21 mouse cellular contexts compared by ENCODE assay signal in the genomic region with DNA sequence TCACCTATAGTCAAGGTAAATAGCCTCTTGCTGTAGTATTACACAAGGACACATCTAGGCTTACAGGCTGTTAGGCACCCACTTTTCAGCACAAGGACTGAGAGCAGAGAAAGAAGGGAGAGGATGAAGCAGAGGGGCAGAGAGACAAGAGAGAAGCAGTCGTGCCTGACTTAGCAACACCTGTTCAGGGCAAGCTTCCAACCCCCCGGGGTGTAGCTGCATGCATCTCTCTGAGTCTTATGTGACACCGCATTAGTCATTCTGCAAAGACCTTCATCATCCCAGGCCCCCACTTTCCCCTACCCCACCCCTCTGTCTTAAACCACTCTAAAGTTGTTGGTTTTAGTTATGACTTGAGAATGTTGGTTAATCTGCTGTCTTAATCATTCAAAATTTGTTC.
DNase-seq lines count a peak whose midpoint lies in the region; ATAC-seq and TF ChIP-seq lines count a peak whose summit lies in the region.
"Had no signal": no experiment of that assay in that cellular context is flagged by ENCODE, and none has a peak within 500 bp of the region (broad histone marks: within the 10 kb centered on the region; RNA-seq: fewer than 3 reads in every experiment).

No protein-coding gene starts in this region.

- H3K4me3 ChIP-seq in embryonic facial prominence, embryonic 14.5 days (ENCODE audit: low read depth, low read length) = no peak overlapping the region
- no peak overlapping the region for H3K4me3 ChIP-seq in embryonic facial prominence, embryonic 10.5 days
- no peak overlapping the region for H3K4me3 ChIP-seq in midbrain, embryonic 10.5 days
- H3K4me3 ChIP-seq in midbrain, embryonic 14.5 days (replicated peaks; ENCODE audit: low read depth, low read length) = no peak overlapping the region
- no peak overlapping the region for H3K4me3 ChIP-seq in CH12.LX (replicated peaks in 1 of 3; ENCODE audit: low read depth in 2 of 3, low read length in 2 of 3, poor library complexity in 1 of 3)
- H3K4me3 ChIP-seq in kidney, embryonic 14.5 days (ENCODE audit: low read length) = no peak overlapping the region
- H3K4me3 ChIP-seq: embryonic facial prominence, embryonic 15.5 days; forebrain, embryonic 15.5 days; heart, embryonic 12.5 days; heart, embryonic 15.5 days; hindbrain, embryonic 15.5 days had no signal

- no peak for TF ChIP-seq EP300 in CH12.LX (IDR thresholded peaks at IDR 0.05; ENCODE audit: low read length)

- H3K36me3 ChIP-seq in embryonic facial prominence, embryonic 14.5 days (ENCODE audit: control insufficient read depth, insufficient read depth, low read length) = no peaks in the 10 kb centered on the region
- no peaks in the 10 kb centered on the region for H3K36me3 ChIP-seq in embryonic facial prominence, embryonic 10.5 days (replicated peaks)
- no peaks in the 10 kb centered on the region for H3K36me3 ChIP-seq in midbrain, embryonic 10.5 days
- no peaks in the 10 kb centered on the region for H3K36me3 ChIP-seq in midbrain, embryonic 14.5 days (ENCODE audit: control insufficient read depth, insufficient read depth, low read length)
- no peaks in the 10 kb centered on the region for H3K36me3 ChIP-seq in CH12.LX (replicated peaks in 1 of 2; ENCODE audit: control insufficient read depth in 1 of 2, insufficient read depth in 1 of 2, low read length in 1 of 2)
- H3K36me3 ChIP-seq in kidney, embryonic 14.5 days (ENCODE audit: control insufficient read depth, insufficient read depth, low read length) = no peaks in the 10 kb centered on the region
- H3K36me3 ChIP-seq: embryonic facial prominence, embryonic 15.5 days; forebrain, embryonic 15.5 days; G1E; heart, embryonic 12.5 days; heart, embryonic 15.5 days; hindbrain, embryonic 15.5 days had no signal

- in situ Hi-C loops in CH12.LX (cut with MboI; ENCODE audit: low pct_ligation_motif_present, low pct_unique_long_range_greater_than_20kb, low sequenced_read_pairs) = no loop called here

- H3K9me3 ChIP-seq in embryonic facial prominence, embryonic 14.5 days (ENCODE audit: control insufficient read depth, low read length) = no peaks in the 10 kb centered on the region
- no peaks in the 10 kb centered on the region for H3K9me3 ChIP-seq in embryonic facial prominence, embryonic 10.5 days
- no peaks in the 10 kb centered on the region for H3K9me3 ChIP-seq in midbrain, embryonic 10.5 days (replicated peaks)
- H3K9me3 ChIP-seq in midbrain, embryonic 14.5 days (ENCODE audit: control insufficient read depth, low read length) = no peaks in the 10 kb centered on the region
- H3K9me3 ChIP-seq in CH12.LX (replicated peaks; ENCODE audit: low read length) = no peaks in the 10 kb centered on the region
- no peaks in the 10 kb centered on the region for H3K9me3 ChIP-seq in kidney, embryonic 14.5 days (ENCODE audit: control insufficient read depth, low read length)
- H3K9me3 ChIP-seq: embryonic facial prominence, embryonic 15.5 days; forebrain, embryonic 15.5 days; G1E; heart, embryonic 12.5 days; heart, embryonic 15.5 days; hindbrain, embryonic 15.5 days had no signal

- H3K4me2 ChIP-seq in embryonic facial prominence, embryonic 14.5 days (ENCODE audit: low read depth, low read length) = no peak overlapping the region
- H3K4me2 ChIP-seq in midbrain, embryonic 14.5 days (ENCODE audit: low read length) = no peak overlapping the region
- H3K4me2 ChIP-seq in CH12.LX (ENCODE audit: insufficient read depth, low read depth, poor library complexity, severe bottlenecking) = no peak overlapping the region
- no peak overlapping the region for H3K4me2 ChIP-seq in kidney, embryonic 14.5 days (replicated peaks; ENCODE audit: low read depth, low read length)
- H3K4me2 ChIP-seq: embryonic facial prominence, embryonic 15.5 days; forebrain, embryonic 15.5 days; heart, embryonic 12.5 days; heart, embryonic 15.5 days; hindbrain, embryonic 15.5 days had no signal

- no peak for TF ChIP-seq CTCF in CH12.LX (conservative IDR thresholded peaks at IDR 0.05 in 1 of 2, IDR thresholded peaks at IDR 0.05 in 1 of 2; ENCODE audit: low read depth in 2 of 2, low read length in 2 of 2)

- dilution Hi-C loops in CH12.LX (cut with MboI; ENCODE audit: extremely low pct_ligation_motif_present, extremely low pct_unique_long_range_greater_than_20kb, low sequenced_read_pairs) = no loop called here

- no peak overlapping the region for H3K27ac ChIP-seq in embryonic facial prominence, embryonic 14.5 days (replicated peaks; ENCODE audit: low read depth, low read length)
- H3K27ac ChIP-seq in embryonic facial prominence, embryonic 10.5 days (replicated peaks) = no peak overlapping the region
- H3K27ac ChIP-seq in midbrain, embryonic 10.5 days (replicated peaks) = 0 out of 2 replicates have a peak overlapping the region, but pooled peaks have one; percentile 28
- H3K27ac ChIP-seq in midbrain, embryonic 14.5 days (replicated peaks; ENCODE audit: low read depth, low read length) = no peak overlapping the region
- no peak overlapping the region for H3K27ac ChIP-seq in CH12.LX (ENCODE audit: insufficient read depth, low read depth)
- no peak overlapping the region for H3K27ac ChIP-seq in kidney, embryonic 14.5 days (ENCODE audit: low read depth, low read length)
- H3K27ac ChIP-seq: embryonic facial prominence, embryonic 15.5 days; forebrain, embryonic 15.5 days; heart, embryonic 15.5 days; hindbrain, embryonic 15.5 days had no signal

- H3K4me1 ChIP-seq in embryonic facial prominence, embryonic 14.5 days (ENCODE audit: control insufficient read depth, insufficient read depth, low read length) = peaks cover 15% of the 10 kb centered on the region
- peaks cover 17% of the 10 kb centered on the region for H3K4me1 ChIP-seq in embryonic facial prominence, embryonic 10.5 days
- H3K4me1 ChIP-seq in midbrain, embryonic 10.5 days = peaks cover 28% of the 10 kb centered on the region
- peaks cover 4% of the 10 kb centered on the region; the same call in 1 of the 2 replicates for H3K4me1 ChIP-seq in midbrain, embryonic 14.5 days (ENCODE audit: control insufficient read depth, insufficient read depth, low read length)
- peaks cover 0 to 8% of the 10 kb centered on the region in 2 experiments; a peak in 2 of 4 replicates for H3K4me1 ChIP-seq in CH12.LX (ENCODE audit: control insufficient read depth in 1 of 2, insufficient read depth in 2 of 2)
- peaks cover 7% of the 10 kb centered on the region; the same call in 1 of the 2 replicates for H3K4me1 ChIP-seq in kidney, embryonic 14.5 days (ENCODE audit: control insufficient read depth, insufficient read depth, low read length)

- 40% methylated on average over 3 of the region's 3 CpGs for WGBS in embryonic facial prominence, embryonic 14.5 days
- 40% methylated on average over 3 of the region's 3 CpGs for WGBS in embryonic facial prominence, embryonic 10.5 days
- WGBS in midbrain, embryonic 10.5 days = 33% methylated on average over 3 of the region's 3 CpGs
- 34% methylated on average over 3 of the region's 3 CpGs for WGBS in midbrain, embryonic 14.5 days
- 52% methylated on average over 3 of the region's 3 CpGs for whole genome bisulfite sequencing in kidney, embryonic 14.5 days

- no peaks in the 10 kb centered on the region for H3K27me3 ChIP-seq in embryonic facial prominence, embryonic 14.5 days (replicated peaks; ENCODE audit: control insufficient read depth, insufficient read depth, low read length)
- no peaks in the 10 kb centered on the region for H3K27me3 ChIP-seq in embryonic facial prominence, embryonic 10.5 days (replicated peaks; ENCODE audit: low read depth, poor library complexity, severe bottlenecking)
- no peaks in the 10 kb centered on the region for H3K27me3 ChIP-seq in midbrain, embryonic 10.5 days (ENCODE audit: low read depth, poor library complexity, severe bottlenecking)
- no peaks in the 10 kb centered on the region for H3K27me3 ChIP-seq in midbrain, embryonic 14.5 days (ENCODE audit: control insufficient read depth, insufficient read depth, low read length)
- H3K27me3 ChIP-seq in CH12.LX (replicated peaks) = no peaks in the 10 kb centered on the region
- H3K27me3 ChIP-seq in kidney, embryonic 14.5 days (ENCODE audit: control insufficient read depth, insufficient read depth, low read length) = no peaks in the 10 kb centered on the region
- H3K27me3 ChIP-seq: embryonic facial prominence, embryonic 15.5 days; forebrain, embryonic 15.5 days; heart, embryonic 15.5 days; hindbrain, embryonic 15.5 days had no signal

- TF ChIP-seq POLR2A in CH12.LX (IDR thresholded peaks at IDR 0.05; ENCODE audit: low read depth, low read length) = no peak

- TF ChIP-seq RAD21 in CH12.LX (IDR thresholded peaks at IDR 0.05; ENCODE audit: low read depth, low read length) = no peak

- peak; percentile 56 for DNase-seq in embryonic facial prominence, embryonic 14.5 days (ENCODE audit: low spot score)
- DNase-seq in embryonic facial prominence, embryonic 10.5 days (ENCODE audit: low spot score) = no peak
- no peak for DNase-seq in midbrain, embryonic 10.5 days (ENCODE audit: low spot score)
- DNase-seq in midbrain, embryonic 14.5 days = no peak
- peak; percentile 12 for DNase-seq in CH12.LX (ENCODE audit: extremely low read depth)
- DNase-seq: adrenal gland, adult 2 months; adrenal gland, postnatal 14 days; cerebellum, adult 9-10 months; embryo, embryonic 11 days; gastrocnemius, postnatal 25 days; heart, adult 18-20 months; heart, postnatal 10 days; heart, postnatal 36 days had no signal

- ATAC-seq in embryonic facial prominence, embryonic 14.5 days (ENCODE audit: low read depth) = no peak
- ATAC-seq in midbrain, embryonic 14.5 days (ENCODE audit: low FRiP score, low TSS enrichment) = no peak
- ATAC-seq in kidney, embryonic 14.5 days (ENCODE audit: low FRiP score, low TSS enrichment) = no peak
- ATAC-seq: forebrain, embryonic 15.5 days; intestine, postnatal 0 days had no signal

- H3K9ac ChIP-seq in embryonic facial prominence, embryonic 14.5 days (ENCODE audit: low read depth, low read length) = no peak overlapping the region
- H3K9ac ChIP-seq in midbrain, embryonic 14.5 days (replicated peaks; ENCODE audit: low read length) = no peak overlapping the region
- no peak overlapping the region for H3K9ac ChIP-seq in CH12.LX (ENCODE audit: insufficient read depth, low read depth)
- no peak overlapping the region for H3K9ac ChIP-seq in kidney, embryonic 14.5 days (ENCODE audit: low read depth, low read length)
- H3K9ac ChIP-seq: embryonic facial prominence, embryonic 15.5 days; forebrain, embryonic 15.5 days; heart, embryonic 12.5 days; heart, embryonic 15.5 days; hindbrain, embryonic 15.5 days had no signal

- no peaks in the 10 kb centered on the region for H3K79me2 ChIP-seq in CH12.LX (replicated peaks; ENCODE audit: control insufficient read depth, extremely low read depth, insufficient read depth, poor library complexity, severe bottlenecking)

TF ChIP-seq in CH12.LX, 34 proteins besides CTCF, POLR2A, EP300 and RAD21 (continues in another document):
- no peak for TF ChIP-seq POLR2AphosphoS2 (IDR thresholded peaks at IDR 0.05; ENCODE audit: low read depth, low read length)
- TF ChIP-seq ZC3H11A (IDR thresholded peaks at IDR 0.05; ENCODE audit: low read depth, low read length) = no peak
- TF ChIP-seq NRF1 (IDR thresholded peaks at IDR 0.05; ENCODE audit: low read depth, low read length) = no peak
- TF ChIP-seq HCFC1 (IDR thresholded peaks at IDR 0.05; ENCODE audit: low read depth, low read length) = no peak
- TF ChIP-seq PAX5 (IDR thresholded peaks at IDR 0.05; ENCODE audit: low read length) = no peak
- no peak for TF ChIP-seq NELFE (IDR thresholded peaks at IDR 0.05; ENCODE audit: low read depth, low read length)
- no peak for TF ChIP-seq JUN (IDR thresholded peaks at IDR 0.05; ENCODE audit: insufficient read depth, low read depth, low read length)

Comparison
In these comparisons a context has a peak if more than half of its experiments do, and no peak if none do; other contexts are left out.
1. DNase-seq: peak in embryonic facial prominence, embryonic 14.5 days (single experiment) and CH12.LX (single experiment); none in embryonic facial prominence, embryonic 10.5 days (single experiment), midbrain, embryonic 10.5 days (single experiment) and midbrain, embryonic 14.5 days (single experiment).